Mouse (Mus musculus): ENCODE data around the gene Nprl3. TPM values are rescaled to one million over a fixed set of nuclear protein-coding genes. Genes with fewer than 3 reads are reported as not detected.
"Not testable (repeated sequence)": the region's sequence is repeated elsewhere in the genome, so short reads cannot be mapped to it uniquely, and the experiment has no call there.

Nprl3 gene
- polyA plus RNA-seq, 1 experiment from 2014 or later = 31.4 TPM

GRCm38 (mm10) chr11:32215372-32216162, 51.9 kb downstream of the Nprl3 start:
- no peaks in the 10 kb centered on the region for H3K36me3 ChIP-seq (ENCODE audit: control insufficient read depth, insufficient read depth, low read length)
- no peak for ATAC-seq (ENCODE audit: low FRiP score)
- no peak overlapping the region for H3K9ac ChIP-seq (ENCODE audit: low read depth, low read length)
- no peak for DNase-seq (ENCODE audit: low spot score)
- H3K4me3 ChIP-seq (ENCODE audit: low read depth, low read length) = no peak overlapping the region
- H3K27me3 ChIP-seq (ENCODE audit: control insufficient read depth, insufficient read depth, low read length) = no peaks in the 10 kb centered on the region
- WGBS = 93% methylated on average over 18 of the region's 18 CpGs
- no peaks in the 10 kb centered on the region for H3K9me3 ChIP-seq (ENCODE audit: control insufficient read depth, low read length)
- no peak overlapping the region for H3K4me2 ChIP-seq (replicated peaks; ENCODE audit: low read depth, low read length)
- H3K4me1 ChIP-seq (replicated peaks; ENCODE audit: control insufficient read depth, insufficient read depth, low read length) = peaks cover 4% of the 10 kb centered on the region; the same call in 1 of the 2 replicates
- H3K27ac ChIP-seq (ENCODE audit: low read depth, low read length) = no peak overlapping the region

GRCm38 (mm10) chr11:32210623-32211022, 56.9 kb downstream of the Nprl3 start:
- no peak overlapping the region for H3K9ac ChIP-seq (ENCODE audit: low read depth, low read length)
- peaks cover 6% of the 10 kb centered on the region; the same call in 1 of the 2 replicates for H3K36me3 ChIP-seq (ENCODE audit: control insufficient read depth, insufficient read depth, low read length)
- H3K4me3 ChIP-seq (ENCODE audit: low read depth, low read length) = no peak overlapping the region
- H3K27ac ChIP-seq (ENCODE audit: low read depth, low read length) = no peak overlapping the region
- no peaks in the 10 kb centered on the region for H3K4me1 ChIP-seq (replicated peaks; ENCODE audit: control insufficient read depth, insufficient read depth, low read length)
- no peak for DNase-seq (ENCODE audit: low spot score)
- no peak overlapping the region for H3K4me2 ChIP-seq (replicated peaks; ENCODE audit: low read depth, low read length)
- no peak for ATAC-seq (ENCODE audit: low FRiP score)
- H3K27me3 ChIP-seq (ENCODE audit: control insufficient read depth, insufficient read depth, low read length) = no peaks in the 10 kb centered on the region
- WGBS = 86% methylated on average over 9 of the region's 9 CpGs
- no peaks in the 10 kb centered on the region for H3K9me3 ChIP-seq (ENCODE audit: control insufficient read depth, low read length)

- Histone ChIP-seq H3K27me3 (ENCODE audit: control insufficient read depth, insufficient read depth, low read length) (peaks cover 2% of the 10 kb centered on the region; the same call in 1 of the 2 replicates), H3K9me3 (ENCODE audit: control insufficient read depth, low read length) (no peaks in the 10 kb centered on the region), H3K27ac (ENCODE audit: low read depth, low read length) (no peak within 1 kb of the TSS), H3K4me3 (ENCODE audit: low read depth, low read length) (peak within 1 kb of the TSS; percentile 66), H3K4me1 (replicated peaks; ENCODE audit: control insufficient read depth, insufficient read depth, low read length) (peaks cover 2% of the 10 kb centered on the region), H3K4me2 (replicated peaks; ENCODE audit: low read depth, low read length) (peak within 1 kb of the TSS; percentile 62), H3K9ac (ENCODE audit: low read depth, low read length) (peak within 1 kb of the TSS; percentile 52), H3K36me3 (ENCODE audit: control insufficient read depth, insufficient read depth, low read length) (peaks cover 6% of the 10 kb centered on the region; the same call in 1 of the 2 replicates)
- DNase-seq (ENCODE audit: low spot score) = peak; percentile 97
- ATAC-seq (ENCODE audit: low FRiP score) = peak; percentile 100
- WGBS = under 1% methylated on average over 52 of the region's 52 CpGs
Observed at GRCm38 (mm10) chr11:32205058-32205873, 62.2 kb downstream of the Nprl3 start, which contains the start of gene Snrnp25. Gene Snrnp25 (plus strand): TSS chr11:32205415.

- no peak overlapping the region for H3K4me3 ChIP-seq (ENCODE audit: low read depth, low read length)
Observed at GRCm38 (mm10) chr11:32201922-32202685, 65.4 kb downstream of the Nprl3 start.

GRCm38 (mm10) chr11:32200992-32201391, 66.5 kb downstream of the Nprl3 start:
- WGBS = 56% methylated on average over 1 of the region's 1 CpGs

More at GRCm38 (mm10) chr11:32201922-32202685, 65.4 kb downstream of the Nprl3 start:
- H3K27me3 ChIP-seq (ENCODE audit: control insufficient read depth, insufficient read depth, low read length) = peaks cover 2% of the 10 kb centered on the region; the same call in 1 of the 2 replicates
- 82% methylated on average over 11 of the region's 11 CpGs for WGBS
- peaks cover 2% of the 10 kb centered on the region for H3K4me1 ChIP-seq (replicated peaks; ENCODE audit: control insufficient read depth, insufficient read depth, low read length)
- no peaks in the 10 kb centered on the region for H3K9me3 ChIP-seq (ENCODE audit: control insufficient read depth, low read length)
- ATAC-seq (ENCODE audit: low FRiP score) = no peak
- H3K4me2 ChIP-seq (replicated peaks; ENCODE audit: low read depth, low read length) = no peak overlapping the region
- DNase-seq (ENCODE audit: low spot score) = no peak
- no peak overlapping the region for H3K27ac ChIP-seq (ENCODE audit: low read depth, low read length)
- H3K36me3 ChIP-seq (ENCODE audit: control insufficient read depth, insufficient read depth, low read length) = no peaks in the 10 kb centered on the region
- no peak overlapping the region for H3K9ac ChIP-seq (ENCODE audit: low read depth, low read length)

GRCm38 (mm10) chr11:32200075-32200601, 67.4 kb downstream of the Nprl3 start, which contains the start of gene Il9r:
Gene Il9r (minus strand): TSS chr11:32200279.
- 68% methylated on average over 10 of the region's 10 CpGs for WGBS
- Histone ChIP-seq H3K4me2 (replicated peaks; ENCODE audit: low read depth, low read length) (no peak within 1 kb of the TSS), H3K27ac (ENCODE audit: low read depth, low read length) (no peak within 1 kb of the TSS), H3K4me3 (ENCODE audit: low read depth, low read length) (no peak within 1 kb of the TSS), H3K27me3 (ENCODE audit: control insufficient read depth, insufficient read depth, low read length) (peaks cover 2% of the 10 kb centered on the region; the same call in 1 of the 2 replicates), H3K36me3 (ENCODE audit: control insufficient read depth, insufficient read depth, low read length) (no peaks in the 10 kb centered on the region), H3K4me1 (replicated peaks; ENCODE audit: control insufficient read depth, insufficient read depth, low read length) (peaks cover 2% of the 10 kb centered on the region), H3K9ac (ENCODE audit: low read depth, low read length) (no peak within 1 kb of the TSS), H3K9me3 (ENCODE audit: control insufficient read depth, low read length) (no peaks in the 10 kb centered on the region)
- DNase-seq (ENCODE audit: low spot score) = no peak
- ATAC-seq (ENCODE audit: low FRiP score) = no peak

More at GRCm38 (mm10) chr11:32200992-32201391, 66.5 kb downstream of the Nprl3 start:
- H3K4me3 ChIP-seq (ENCODE audit: low read depth, low read length); H3K9me3 ChIP-seq (ENCODE audit: control insufficient read depth, low read length); H3K27me3 ChIP-seq (ENCODE audit: control insufficient read depth, insufficient read depth, low read length); DNase-seq (ENCODE audit: low spot score); H3K4me2 ChIP-seq (replicated peaks; ENCODE audit: low read depth, low read length); H3K9ac ChIP-seq (ENCODE audit: low read depth, low read length); H3K36me3 ChIP-seq (ENCODE audit: control insufficient read depth, insufficient read depth, low read length); H3K4me1 ChIP-seq (replicated peaks; ENCODE audit: control insufficient read depth, insufficient read depth, low read length); ATAC-seq (ENCODE audit: low FRiP score); H3K27ac ChIP-seq (ENCODE audit: low read depth, low read length): not testable (repeated sequence)

GRCm38 (mm10) chr11:32199230-32199629, 68.3 kb downstream of the Nprl3 start:
- H3K4me1 ChIP-seq (replicated peaks; ENCODE audit: control insufficient read depth, insufficient read depth, low read length) = no peaks in the 10 kb centered on the region
- ATAC-seq (ENCODE audit: low FRiP score) (no peak), DNase-seq (ENCODE audit: low spot score) (no peak)
- WGBS = 49% methylated on average over 6 of the region's 6 CpGs
- H3K9me3 ChIP-seq (ENCODE audit: control insufficient read depth, low read length) = no peaks in the 10 kb centered on the region
- H3K4me3 ChIP-seq (ENCODE audit: low read depth, low read length) = no peak overlapping the region
- H3K4me2 ChIP-seq (replicated peaks; ENCODE audit: low read depth, low read length) = no peak overlapping the region
- no peaks in the 10 kb centered on the region for H3K27me3 ChIP-seq (ENCODE audit: control insufficient read depth, insufficient read depth, low read length)
- no peaks in the 10 kb centered on the region for H3K36me3 ChIP-seq (ENCODE audit: control insufficient read depth, insufficient read depth, low read length)
- no peak overlapping the region for H3K9ac ChIP-seq (ENCODE audit: low read depth, low read length)
- H3K27ac ChIP-seq (ENCODE audit: low read depth, low read length) = no peak overlapping the region

Measured in hindbrain, embryonic 11.5 days (tissue).